12 mouse cellular contexts compared by ENCODE assay signal in genomic region chr11:115807306-115807705, GRCm38 (mm10). TPM values are rescaled to one million over a fixed set of nuclear protein-coding genes. Genes with fewer than 3 reads are reported as not detected.
DNase-seq lines count a peak whose midpoint lies in the region; ATAC-seq lines count a peak whose summit lies in the region.
"Had no signal": no experiment of that assay in that cellular context is flagged by ENCODE, and none has a peak within 500 bp of the region (broad histone marks: within the 10 kb centered on the region; RNA-seq: fewer than 3 reads in every experiment).

No protein-coding gene starts in this region.

- H3K9ac ChIP-seq in forebrain, embryonic 14.5 days (ENCODE audit: low read length): no peak overlapping the region; the same call in 1 of the 2 replicates
- no peak overlapping the region for H3K9ac ChIP-seq in hindbrain, embryonic 15.5 days
- H3K9ac ChIP-seq: lung, embryonic 15.5 days had no signal

- peak; percentile 47 for DNase-seq in left cerebral cortex, postnatal 4 days
- no peak for DNase-seq in left cerebral cortex, postnatal 10 days (ENCODE audit: extremely low spot score in 1 of 2, low spot score in 2 of 2)
- DNase-seq in forebrain, embryonic 14.5 days (ENCODE audit: low spot score): peak; percentile 52
- peak; percentile 21 for DNase-seq in retina, embryonic 14.5 days (ENCODE audit: low spot score)
- DNase-seq in kidney, adult 8-10 months: no peak
- DNase-seq in MN1 (ENCODE audit: low spot score): no peak
- DNase-seq: adrenal gland, adult 2 months; cerebellum, postnatal 25 days; thymus, postnatal 25 days had no signal

- H3K4me3 ChIP-seq in forebrain, embryonic 14.5 days (ENCODE audit: low read depth, low read length): no peak overlapping the region
- no peak overlapping the region for H3K4me3 ChIP-seq in hindbrain, embryonic 15.5 days
- H3K4me3 ChIP-seq: lung, embryonic 15.5 days had no signal

- H3K9me3 ChIP-seq in forebrain, embryonic 14.5 days (replicated peaks; ENCODE audit: control insufficient read depth, low read length): no peaks in the 10 kb centered on the region
- H3K9me3 ChIP-seq in hindbrain, embryonic 15.5 days: no peaks in the 10 kb centered on the region
- H3K9me3 ChIP-seq: G1E; lung, embryonic 15.5 days had no signal

- peaks cover 32% of the 10 kb centered on the region for H3K4me1 ChIP-seq in forebrain, embryonic 14.5 days (ENCODE audit: control insufficient read depth, insufficient read depth, low read length)
- peaks cover 51% of the 10 kb centered on the region for H3K4me1 ChIP-seq in hindbrain, embryonic 15.5 days (replicated peaks)

- no peaks in the 10 kb centered on the region for H3K27me3 ChIP-seq in forebrain, embryonic 14.5 days (replicated peaks; ENCODE audit: control insufficient read depth, insufficient read depth, low read length)
- H3K27me3 ChIP-seq in hindbrain, embryonic 15.5 days: no peaks in the 10 kb centered on the region
- H3K27me3 ChIP-seq: lung, embryonic 15.5 days had no signal

- ATAC-seq in forebrain, embryonic 14.5 days: peak; percentile 36; the same call in 1 of the 2 replicates
- ATAC-seq in hindbrain, embryonic 15.5 days (ENCODE audit: low FRiP score, low read depth): peak; percentile 47; the same call in 1 of the 2 replicates

- peak overlapping the region; percentile 66; the same call in 1 of the 2 replicates for H3K4me2 ChIP-seq in forebrain, embryonic 14.5 days (ENCODE audit: low read length)
- peak overlapping the region; percentile 85; the same call in 1 of the 2 replicates for H3K4me2 ChIP-seq in hindbrain, embryonic 15.5 days

- intact Hi-C loops in left cerebral cortex, postnatal 4 days (cut with DNase I): no loop called here
- intact Hi-C loops in left cerebral cortex, postnatal 10 days (cut with DNase I): no loop called here

- H3K27ac ChIP-seq in forebrain, embryonic 14.5 days (ENCODE audit: low read depth, low read length): peak overlapping the region; percentile 78
- peak overlapping the region; percentile 66 for H3K27ac ChIP-seq in hindbrain, embryonic 15.5 days (replicated peaks)
- H3K27ac ChIP-seq: lung, embryonic 15.5 days had no signal

- peaks cover 49% of the 10 kb centered on the region for H3K36me3 ChIP-seq in forebrain, embryonic 14.5 days (ENCODE audit: control insufficient read depth, insufficient read depth, low read length)
- peaks cover 4% of the 10 kb centered on the region; the same call in 1 of the 2 replicates for H3K36me3 ChIP-seq in hindbrain, embryonic 15.5 days
- H3K36me3 ChIP-seq: G1E had no signal

- 13% methylated on average over 6 of the region's 6 CpGs for WGBS in forebrain, embryonic 14.5 days
- 32% methylated on average over 6 of the region's 6 CpGs for WGBS in hindbrain, embryonic 15.5 days

RNA-seq across cellular contexts. Expression of gene Caskin2, which starts 6.1 kb away (rescaled TPM):
- 10 to 100 TPM; 13.4 to 14.5 TPM for total RNA-seq in left cerebral cortex, postnatal 4 days (2021)
- 10 to 100 TPM; 15.7 to 17.7 TPM for total RNA-seq in left cerebral cortex, postnatal 10 days (2021)
- 8.0 and 8.9 TPM in 2 replicates for polyA plus RNA-seq in forebrain, embryonic 14.5 days (2014; fragmentation: Nextera tagmentation; extraction: Ambion mirVana)
- 9.9 and 12.2 TPM in 2 replicates for polyA plus RNA-seq in hindbrain, embryonic 15.5 days (2015; fragmentation: Nextera tagmentation; extraction: Ambion mirVana)

RNA-seq across cellular contexts. Expression of gene Tsen54, which starts 7.2 kb away (rescaled TPM):
- 10 to 100 TPM; 15.1 to 19.1 TPM for total RNA-seq in left cerebral cortex, postnatal 4 days (2021)
- 10 to 100 TPM; 13.9 to 14.2 TPM for total RNA-seq in left cerebral cortex, postnatal 10 days (2021)
- polyA plus RNA-seq in forebrain, embryonic 14.5 days (2014; fragmentation: Nextera tagmentation; extraction: Ambion mirVana): 15.2 and 19.1 TPM in 2 replicates
- 22.3 and 23.6 TPM in 2 replicates for polyA plus RNA-seq in hindbrain, embryonic 15.5 days (2015; fragmentation: Nextera tagmentation; extraction: Ambion mirVana)

RNA-seq across cellular contexts. Expression of gene Llgl2, which starts 16.5 kb away (rescaled TPM):
- 1 to 10 TPM; 1.1 to 2.4 TPM for total RNA-seq in left cerebral cortex, postnatal 4 days (2021)
- total RNA-seq in left cerebral cortex, postnatal 10 days (2021): 1 to 10 TPM in 1 of 2 experiments, under 1 TPM in 1; 0.63 to 1.6 TPM
- 0.70 and 1.3 TPM in 2 replicates for polyA plus RNA-seq in forebrain, embryonic 14.5 days (2014; fragmentation: Nextera tagmentation; extraction: Ambion mirVana)
- polyA plus RNA-seq in hindbrain, embryonic 15.5 days (2015; fragmentation: Nextera tagmentation; extraction: Ambion mirVana): 1.3 TPM in 2 replicates

RNA-seq across cellular contexts. Expression of gene Tmem94, which starts 42.1 kb away (rescaled TPM):
- total RNA-seq in left cerebral cortex, postnatal 4 days (2021): 10 to 100 TPM; 37.3 to 44.1 TPM
- 10 to 100 TPM; 37.7 to 40.0 TPM for total RNA-seq in left cerebral cortex, postnatal 10 days (2021)
- 12.4 and 19.6 TPM in 2 replicates for polyA plus RNA-seq in forebrain, embryonic 14.5 days (2014; fragmentation: Nextera tagmentation; extraction: Ambion mirVana)
- 24.2 and 27.9 TPM in 2 replicates for polyA plus RNA-seq in hindbrain, embryonic 15.5 days (2015; fragmentation: Nextera tagmentation; extraction: Ambion mirVana)

RNA-seq across cellular contexts. Expression of gene Myo15b, which starts 50.9 kb away (rescaled TPM):
- total RNA-seq in left cerebral cortex, postnatal 4 days (2021): under 1 TPM in 1 of 2 experiments, not detected in 1; 0.28 TPM
- total RNA-seq in left cerebral cortex, postnatal 10 days (2021): under 1 TPM; 0.17 to 0.93 TPM
- polyA plus RNA-seq in forebrain, embryonic 14.5 days (2014; fragmentation: Nextera tagmentation; extraction: Ambion mirVana): not detected in 2 replicates
- polyA plus RNA-seq in hindbrain, embryonic 15.5 days (2015; fragmentation: Nextera tagmentation; extraction: Ambion mirVana): 0.17 and 0.19 TPM in 2 replicates

Comparison
In these comparisons a context has a peak if more than half of its experiments do, and no peak if none do; other contexts are left out.
1. DNase-seq: peak in left cerebral cortex, postnatal 4 days (single experiment), forebrain, embryonic 14.5 days (single experiment) and retina, embryonic 14.5 days (single experiment); none in left cerebral cortex, postnatal 10 days (0 of 2), kidney, adult 8-10 months (0 of 2) and MN1 (single experiment).